Mouse (Mus musculus): ENCODE measurements around the gene Ensa. TPM values are rescaled to one million over a fixed set of nuclear protein-coding genes. Genes with fewer than 3 reads are reported as not detected.

Gene Ensa
- 11.0 and 11.3 TPM in 2 replicates for polyA plus RNA-seq (2012; rRNA removed)

DNA sequence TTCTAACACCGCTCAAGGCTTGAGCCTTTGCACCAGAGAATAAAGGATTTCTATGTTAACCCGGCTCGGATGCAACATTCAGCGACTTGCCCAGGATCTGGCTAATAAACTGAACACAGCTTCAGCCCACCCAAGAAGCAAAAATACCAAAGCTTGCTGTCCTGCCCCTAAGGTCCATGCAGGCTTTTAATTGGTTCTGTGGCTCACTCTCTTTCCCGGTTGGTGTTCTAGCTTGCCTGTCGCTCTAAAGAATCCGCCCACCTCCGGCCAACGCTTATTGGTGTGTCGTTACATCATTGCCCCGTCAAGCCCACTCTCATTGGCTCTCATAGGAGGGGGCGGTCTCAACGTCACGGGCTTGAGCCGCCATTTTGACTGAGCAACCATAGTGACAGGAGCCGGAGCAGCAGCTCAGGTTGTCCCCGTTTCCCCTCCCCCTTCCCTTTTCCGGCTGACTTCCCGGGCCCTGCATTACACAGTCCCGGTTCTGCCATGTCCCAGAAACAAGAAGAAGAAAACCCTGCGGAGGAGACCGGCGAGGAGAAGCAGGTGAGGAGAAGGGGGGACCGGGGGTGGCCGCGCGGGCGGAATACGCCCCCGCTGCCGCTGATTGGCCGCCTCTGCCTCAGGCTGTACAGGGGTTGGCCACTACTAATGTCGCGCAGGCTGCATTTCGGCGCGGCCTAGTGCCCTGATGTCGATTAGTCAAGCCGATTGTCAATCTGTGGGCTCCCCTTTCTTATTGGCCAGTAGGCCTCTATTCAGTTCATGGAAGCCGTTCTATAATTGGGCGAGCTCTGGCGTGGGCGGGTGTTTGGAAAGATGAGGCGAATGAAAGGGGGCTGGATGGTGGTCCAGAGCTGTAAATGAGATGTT is at the start of gene Ensa:
Gene Ensa (plus strand): TSS at position 366 of the 876 bp plus-strand sequence.

GRCm38 (mm10) chr3:95588604-95589086 is 36.1 kb upstream of the Ensa start, which contains the start of gene Golph3l:
Golph3l (plus strand) TSS chr3:95588934.

DNA sequence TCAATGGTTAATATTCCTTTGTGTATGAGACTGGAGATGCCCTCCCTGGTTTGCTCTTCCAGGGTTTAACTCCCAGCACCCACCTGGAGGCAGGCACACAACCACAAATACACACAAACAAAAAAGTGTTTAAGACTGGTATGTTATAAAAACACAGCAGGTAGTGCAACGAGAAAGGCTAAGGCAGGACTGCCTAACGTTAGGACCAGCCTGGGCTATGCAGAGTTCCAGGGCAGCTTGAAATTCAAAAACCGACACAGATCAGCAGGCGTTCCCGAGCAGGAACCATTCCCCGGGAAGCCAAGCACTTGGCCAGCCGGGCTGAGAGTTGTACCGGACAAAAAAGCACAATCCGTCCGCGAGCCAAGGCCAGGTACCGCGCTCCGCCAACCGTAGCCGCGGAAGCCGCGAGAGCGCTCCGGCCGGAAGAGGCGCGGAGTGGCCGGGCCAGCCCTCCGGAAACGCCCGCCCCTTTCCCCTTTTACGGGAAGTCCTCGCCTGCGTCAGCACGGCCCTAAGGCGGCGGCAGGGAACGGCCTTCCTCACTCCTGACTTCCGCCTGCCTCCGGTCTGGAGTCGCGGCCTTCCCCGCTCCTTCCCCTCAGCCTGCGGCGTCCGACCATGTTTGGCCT is 33.6 kb downstream of the Ensa start, which contains the start of gene Mcl1:
Gene Mcl1 (plus strand): TSS at position 553 of the 632 bp plus-strand sequence.

Other genes with a start within 250 kb of the Ensa start
- not detected in 2 replicates for gene 4930558C23Rik, start 222.2 kb upstream of the Ensa start, polyA plus RNA-seq (2012; rRNA removed)
- gene Arnt, start 190.6 kb upstream of the Ensa start, polyA plus RNA-seq (2012; rRNA removed), result 12.3 and 13.4 TPM in 2 replicates
- gene Ctsk, start 125.7 kb upstream of the Ensa start, polyA plus RNA-seq (2012; rRNA removed), result 1.2 and 1.4 TPM in 2 replicates
- gene Ctss, start 98.2 kb upstream of the Ensa start, polyA plus RNA-seq (2012; rRNA removed), result 48.7 and 63.1 TPM in 2 replicates
- gene Hormad1, start 65.3 kb upstream of the Ensa start, polyA plus RNA-seq (2012; rRNA removed), result not detected in 2 replicates
- 9.9 and 10.3 TPM in 2 replicates for gene Golph3l, start 36.1 kb upstream of the Ensa start, polyA plus RNA-seq (2012; rRNA removed)
- 35.9 and 40.1 TPM in 2 replicates for gene Mcl1, start 33.8 kb downstream of the Ensa start, polyA plus RNA-seq (2012; rRNA removed)
- 0.88 and 1.5 TPM in 2 replicates for gene Adamtsl4, start 62.9 kb downstream of the Ensa start, polyA plus RNA-seq (2012; rRNA removed)
- gene Ecm1, start 114.6 kb downstream of the Ensa start, polyA plus RNA-seq (2012; rRNA removed), result 50.8 and 75.0 TPM in 2 replicates
- gene Tars2, start 135.2 kb downstream of the Ensa start, polyA plus RNA-seq (2012; rRNA removed), result 17.8 and 20.3 TPM in 2 replicates
- gene Rprd2, start 193.9 kb downstream of the Ensa start, polyA plus RNA-seq (2012; rRNA removed), result 4.3 and 5.5 TPM in 2 replicates
- gene Prpf3, start 230.9 kb downstream of the Ensa start, polyA plus RNA-seq (2012; rRNA removed), result 12.6 and 13.8 TPM in 2 replicates
- 95.6 and 96.2 TPM in 2 replicates for gene Mrps21, start 246.5 kb downstream of the Ensa start, polyA plus RNA-seq (2012; rRNA removed)

All from liver, embryonic 18 days (tissue).